Mouse (Mus musculus) small intestine, adult 2 months (tissue): Measurements from ENCODE around the gene Cldn2. TPM values are rescaled to one million over a fixed set of nuclear protein-coding genes. Genes with fewer than 3 reads are reported as not detected.

ENCODE experiments used
- H3K27ac ChIP-seq: fragments of 200-500 bp; 2 replicates; pipeline ENCODE4 v1.5.1; 2012; ENCODE audit warnings: low read depth, low read length, control low read depth, inconsistent platforms; ENCODE audit not compliant: insufficient read depth
- H3K27me3 ChIP-seq: fragments of 200-500 bp; 2 replicates; pipeline ENCODE4 v1.6.1; 2012; ENCODE audit warnings: mild to moderate bottlenecking, moderate library complexity, low read length, inconsistent platforms; ENCODE audit not compliant: control insufficient read depth, insufficient read depth
- H3K36me3 ChIP-seq: fragments of 200-500 bp; 2 replicates; pipeline ENCODE4 v1.6.1; 2012; ENCODE audit warnings: mild to moderate bottlenecking, low read length, control low read depth, inconsistent platforms; ENCODE audit not compliant: control insufficient read depth, insufficient read depth
- H3K4me1 ChIP-seq: fragments of 200-500 bp; 2 replicates; pipeline ENCODE4 v1.6.1; 2012; ENCODE audit warnings: low read length, inconsistent platforms, mixed read lengths; ENCODE audit not compliant: control insufficient read depth, insufficient read depth, insufficient read length
- H3K4me3 ChIP-seq: fragments of 200-500 bp; 2 replicates; pipeline ENCODE4 v1.5.1; 2012; ENCODE audit warnings: low read depth, mild to moderate bottlenecking, control low read depth, inconsistent platforms, low read length, moderate library complexity
- CTCF ChIP-seq: fragments of 200-500 bp; IDR thresholded peaks from 2 replicates; pipeline ENCODE4 v1.5.1; 2012; ENCODE audit warnings: low read depth, mild to moderate bottlenecking, control low read depth, inconsistent platforms, low read length, moderate library complexity, mixed read lengths; ENCODE audit not compliant: insufficient replicate concordance, insufficient read length; ENCODE audit errors: extremely low read depth
- POLR2A ChIP-seq: fragments of 200-500 bp; IDR thresholded peaks from 2 replicates; pipeline ENCODE4 v1.6.1; 2012; ENCODE audit warnings: low read depth, mild to moderate bottlenecking, control low read depth, inconsistent platforms, low read length, moderate library complexity
- WGBS: fragments of 180-500 bp; shearing (Covaris S2); methylation state at CpG from one replicate; pipeline ENCODE4 v1.1.7; 2018; 5-methylcytosine and 5-hydroxymethylcytosine counted together
- polyA plus RNA-seq: library from polyadenylated mRNA; depleted of rRNA; stranded (reverse); fragments of >200 nt; gene quantifications from 2 replicates; pipeline ENCODE4 v1.2.3, GENCODE M21; 2012

The Cldn2 gene
- polyA plus RNA-seq, 1 experiment: 9.9 TPM

DNA sequence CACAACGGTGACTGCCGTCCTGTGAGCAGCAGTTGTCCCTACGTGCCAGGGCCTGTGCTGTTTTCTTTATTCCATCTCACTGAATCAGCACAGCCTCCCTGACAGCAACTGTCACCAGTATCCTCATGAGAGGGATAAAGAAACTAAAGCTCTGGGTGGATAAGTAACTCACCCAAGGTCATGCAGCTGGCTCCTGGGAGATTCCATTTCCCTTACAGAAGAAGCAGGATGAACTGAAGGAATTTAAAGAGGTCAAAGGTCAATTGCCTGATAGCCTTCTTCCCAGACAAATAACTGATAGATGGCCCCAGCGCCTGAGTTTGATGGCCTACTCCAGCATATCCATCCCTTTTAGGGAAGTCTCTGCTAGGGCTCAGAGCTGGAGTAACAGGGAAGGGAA lies 23.3 kb upstream of the Cldn2 start:
- no peak overlapping the region for H3K27ac ChIP-seq
- H3K4me3 ChIP-seq: no peak overlapping the region
- H3K4me1 ChIP-seq: peaks cover 13% of the 10 kb centered on the region; the same call in 1 of the 2 replicates
- H3K27me3 ChIP-seq: no peaks in the 10 kb centered on the region
- WGBS: 35% methylated on average over 4 of the region's 4 CpGs
- H3K36me3 ChIP-seq: no peaks in the 10 kb centered on the region
- TF ChIP-seq POLR2A: no peak
- TF ChIP-seq CTCF: no peak

DNA sequence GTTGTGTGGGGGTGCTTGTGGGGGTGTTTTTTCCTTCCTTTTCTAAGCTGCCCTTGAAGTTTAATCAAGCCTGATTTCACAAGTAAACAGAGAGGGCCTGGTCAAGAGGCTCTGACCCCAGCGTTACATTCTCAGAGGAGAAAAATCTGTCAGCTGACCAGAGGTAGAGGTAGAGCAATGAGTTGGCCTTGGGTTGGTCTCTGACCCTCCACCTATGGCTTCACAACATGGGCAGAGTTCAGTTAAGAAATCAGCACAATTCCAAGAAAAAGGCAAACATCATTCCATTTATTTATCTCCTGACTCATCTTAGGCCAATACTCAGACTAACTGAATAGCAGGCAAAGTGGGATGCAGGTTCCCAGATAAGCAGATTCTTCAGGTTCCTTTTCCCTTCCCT lies 21.7 kb upstream of the Cldn2 start:
- 86% methylated on average over 1 of the region's 1 CpGs for WGBS
- Histone ChIP-seq H3K27me3 (no peaks in the 10 kb centered on the region), H3K27ac (no peak overlapping the region), H3K36me3 (no peaks in the 10 kb centered on the region), H3K4me3 (no peak overlapping the region), H3K4me1 (peaks cover 15% of the 10 kb centered on the region; the same call in 1 of the 2 replicates)
- TF ChIP-seq CTCF (no peak), POLR2A (no peak)

DNA sequence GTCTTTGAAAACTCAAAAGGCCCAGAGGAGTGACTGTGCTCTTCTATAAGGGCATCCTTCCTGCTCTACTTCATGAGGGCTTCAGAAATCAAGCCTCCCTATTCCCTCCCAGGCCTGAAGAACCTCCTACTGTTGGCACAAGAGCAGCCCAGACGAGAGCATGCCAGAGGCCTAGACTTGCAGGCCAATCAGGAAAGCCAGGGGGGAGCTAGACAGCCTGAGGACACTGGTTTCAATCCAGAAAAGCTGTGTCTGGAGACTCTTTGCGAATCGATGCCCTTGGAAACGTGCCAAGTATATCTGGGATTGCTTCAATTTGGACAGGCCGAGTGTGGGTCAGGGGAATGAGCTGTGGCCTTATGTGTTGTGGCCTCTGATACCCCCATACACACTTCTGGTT lies 21.2 kb upstream of the Cldn2 start:
- WGBS: 63% methylated on average over 5 of the region's 5 CpGs

DNA sequence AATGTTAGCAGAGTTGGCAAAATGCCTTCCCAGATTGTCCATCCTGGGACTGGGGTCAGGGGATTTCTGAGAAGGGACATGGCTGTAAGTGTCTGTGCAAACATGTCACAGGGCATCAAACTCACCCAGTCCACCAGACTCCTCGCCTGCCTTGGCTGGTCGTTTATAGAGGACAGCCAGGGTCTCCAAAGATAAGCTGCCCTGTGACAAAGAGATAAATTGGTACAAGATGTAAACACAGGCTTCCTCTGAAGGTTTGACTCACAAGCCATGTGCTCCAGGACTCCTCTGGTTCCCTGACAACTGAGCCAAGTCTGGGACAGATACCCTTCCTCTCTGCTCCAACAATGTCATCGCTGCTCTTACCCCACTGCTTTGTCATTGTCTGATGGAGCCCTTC lies 19.6 kb upstream of the Cldn2 start:
- Histone ChIP-seq H3K36me3 (no peaks in the 10 kb centered on the region), H3K27me3 (no peaks in the 10 kb centered on the region), H3K4me1 (peaks cover 13% of the 10 kb centered on the region; the same call in 1 of the 2 replicates), H3K27ac (no peak overlapping the region), H3K4me3 (no peak overlapping the region)
- WGBS: 48% methylated on average over 3 of the region's 3 CpGs
- TF ChIP-seq CTCF (no peak), POLR2A (no peak)

More for the DNA sequence above, 21.2 kb upstream of the Cldn2 start:
- Histone ChIP-seq H3K4me1 (peaks cover 15% of the 10 kb centered on the region; the same call in 1 of the 2 replicates), H3K27ac (no peak overlapping the region), H3K4me3 (no peak overlapping the region), H3K36me3 (no peaks in the 10 kb centered on the region), H3K27me3 (no peaks in the 10 kb centered on the region)
- TF ChIP-seq POLR2A: no peak
- TF ChIP-seq CTCF: no peak

DNA sequence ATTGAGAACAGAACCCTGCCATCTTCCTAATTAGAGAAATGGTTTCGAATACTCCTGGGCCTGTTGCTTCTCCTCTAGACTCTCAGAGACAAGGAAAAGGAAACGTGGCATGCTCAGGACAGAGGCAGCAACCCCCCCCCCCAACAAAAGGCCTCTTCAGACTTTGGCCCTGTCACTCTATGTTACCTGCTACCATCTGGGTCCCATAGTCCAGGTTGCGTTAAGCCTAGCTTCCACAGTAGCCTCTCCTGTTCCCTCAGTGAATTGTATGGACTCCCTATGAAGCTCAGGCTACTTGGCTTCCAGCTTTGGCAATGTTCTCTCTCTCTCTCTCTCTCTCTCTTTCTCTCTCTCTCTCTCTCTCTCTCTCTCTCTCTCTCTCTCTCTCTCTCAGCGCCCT lies 19.1 kb upstream of the Cldn2 start:
- H3K4me3 ChIP-seq: no peak overlapping the region
- TF ChIP-seq POLR2A (no peak), CTCF (no peak)
- H3K4me1 ChIP-seq: peaks cover 13% of the 10 kb centered on the region; the same call in 1 of the 2 replicates
- WGBS: 64% methylated on average over 4 of the region's 4 CpGs
- no peaks in the 10 kb centered on the region for H3K27me3 ChIP-seq
- no peak overlapping the region for H3K27ac ChIP-seq
- no peaks in the 10 kb centered on the region for H3K36me3 ChIP-seq

DNA sequence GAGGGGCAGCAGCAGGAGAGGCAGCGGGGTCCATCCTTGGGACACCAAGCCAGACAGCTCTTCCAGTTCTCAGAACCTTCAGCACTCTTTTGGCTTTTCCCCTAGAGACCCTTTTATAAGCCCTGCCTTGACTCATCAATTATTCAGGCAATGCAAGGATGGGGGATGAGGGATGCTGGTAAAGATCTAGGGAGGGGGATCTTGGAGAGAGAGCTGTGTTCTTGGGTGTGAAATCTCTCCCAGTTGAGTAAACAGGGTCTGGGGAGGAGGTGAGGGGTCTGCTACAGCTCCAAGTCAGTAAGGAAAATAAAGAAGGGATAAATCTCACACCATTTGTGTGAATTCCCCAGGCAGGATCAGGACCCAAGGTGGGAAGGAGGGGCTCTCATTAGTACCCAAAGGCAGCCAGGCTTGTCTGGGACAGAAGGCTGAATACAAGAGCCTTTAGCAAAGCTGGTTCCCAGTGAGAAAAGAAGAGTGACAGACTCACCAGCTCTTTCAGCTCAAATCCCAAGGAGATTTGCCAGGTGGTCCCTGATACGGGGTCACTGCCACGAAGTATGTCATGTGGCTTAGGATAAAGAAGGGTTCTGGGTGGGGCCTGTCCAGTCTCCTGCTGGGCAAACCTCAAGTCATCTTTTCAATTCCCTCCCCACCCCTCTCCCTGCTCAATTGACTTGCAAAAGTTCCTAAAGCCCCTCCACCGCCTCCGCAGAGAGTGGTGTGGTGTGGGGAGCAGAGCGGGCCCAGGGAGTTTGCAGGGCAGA lies 18.2 kb upstream of the Cldn2 start, which contains the start of gene Ripply1:
TSS of gene Ripply1 (minus strand) at position 76 of the 767 bp plus-strand sequence.
- no peaks in the 10 kb centered on the region for H3K27me3 ChIP-seq
- WGBS: 78% methylated on average over 6 of the region's 6 CpGs
- TF ChIP-seq POLR2A: no peak
- no peak for TF ChIP-seq CTCF
- H3K36me3 ChIP-seq: no peaks in the 10 kb centered on the region
- no peak within 1 kb of the TSS for H3K27ac ChIP-seq
- no peak within 1 kb of the TSS for H3K4me3 ChIP-seq
- H3K4me1 ChIP-seq: peaks cover 12% of the 10 kb centered on the region; the same call in 1 of the 2 replicates

DNA sequence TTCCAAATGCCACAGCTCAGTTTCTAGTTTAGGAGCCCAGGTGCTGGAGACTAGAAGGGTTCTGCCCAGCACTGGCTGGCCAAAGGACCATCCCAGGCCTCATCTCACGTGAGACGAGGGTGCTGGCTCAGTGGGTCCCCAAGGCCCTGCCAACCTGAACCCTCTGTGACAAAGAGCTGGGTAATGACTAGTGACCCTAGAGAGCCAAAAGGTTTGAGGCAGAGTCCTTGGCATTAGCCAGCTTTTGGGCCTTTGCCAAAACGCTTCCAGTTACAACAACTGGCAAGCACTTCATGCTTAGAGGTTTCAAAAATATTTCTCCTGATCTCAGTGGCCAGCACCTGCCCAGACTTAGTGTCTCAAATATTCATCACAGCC lies 17.6 kb upstream of the Cldn2 start:
- no peak overlapping the region for H3K27ac ChIP-seq
- whole genome bisulfite sequencing: 73% methylated on average over 3 of the region's 3 CpGs
- no peak for TF ChIP-seq CTCF
- no peaks in the 10 kb centered on the region for H3K36me3 ChIP-seq
- H3K27me3 ChIP-seq: no peaks in the 10 kb centered on the region
- no peak overlapping the region for H3K4me3 ChIP-seq
- H3K4me1 ChIP-seq: peaks cover 8% of the 10 kb centered on the region; the same call in 1 of the 2 replicates
